Mouse (Mus musculus): ENCODE measurements around the gene Myl9.
"Not testable (repeated sequence)": the region's sequence is repeated elsewhere in the genome, so short reads cannot be mapped to it uniquely, and the experiment has no call there.

The Myl9 gene

DNA sequence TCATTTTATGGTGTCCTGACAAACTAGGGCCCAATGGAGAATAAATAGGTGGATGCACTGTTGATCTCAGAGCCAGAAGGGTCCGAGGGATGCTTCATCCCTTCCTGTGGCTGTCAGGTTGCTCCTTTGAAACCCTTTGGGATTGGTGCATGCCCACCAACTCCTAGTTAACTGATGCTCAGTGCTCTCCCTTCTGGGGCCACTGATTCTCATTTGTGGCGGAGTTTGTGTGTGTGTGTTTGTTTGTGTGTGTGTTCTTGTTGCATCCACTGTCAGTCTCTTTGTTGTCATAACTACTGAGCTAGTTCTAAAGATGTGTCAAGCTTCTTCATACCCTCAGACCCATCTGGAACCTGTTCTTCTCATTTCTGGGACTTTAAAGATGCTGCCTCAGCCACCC, 9.7 kb downstream of the Myl9 start:
- DNase-seq (ENCODE audit: low spot score), result no peak

DNA sequence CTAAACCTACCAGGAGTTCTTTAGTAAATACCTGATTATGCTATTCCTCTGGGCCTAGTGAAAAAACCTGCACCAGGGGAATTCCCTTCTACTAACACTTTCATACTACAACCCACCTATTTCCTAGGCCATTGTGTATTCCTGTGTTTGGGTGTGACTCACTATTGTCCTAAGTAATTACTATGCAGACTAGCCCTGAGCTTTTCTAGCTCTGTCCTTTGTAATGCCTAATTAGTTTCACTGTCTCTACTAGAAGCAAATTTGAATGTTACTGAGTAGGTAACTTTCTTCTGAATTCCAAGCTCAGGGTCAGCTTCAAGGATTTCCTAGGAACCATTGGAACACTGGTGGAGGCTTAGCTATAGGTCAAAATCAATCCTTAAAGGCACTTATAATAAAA, 11.1 kb downstream of the Myl9 start:
- not testable (repeated sequence) for DNase-seq (ENCODE audit: low spot score)

GRCm38 (mm10) chr2:156787090-156787775, 12.0 kb downstream of the Myl9 start:
- no peak for DNase-seq (ENCODE audit: low spot score)

GRCm38 (mm10) chr2:156787776-156788105, 12.5 kb downstream of the Myl9 start:
- no peak for DNase-seq (ENCODE audit: low spot score)

GRCm38 (mm10) chr2:156788836-156789235, 13.6 kb downstream of the Myl9 start:
- no peak for DNase-seq (ENCODE audit: low spot score)

DNA sequence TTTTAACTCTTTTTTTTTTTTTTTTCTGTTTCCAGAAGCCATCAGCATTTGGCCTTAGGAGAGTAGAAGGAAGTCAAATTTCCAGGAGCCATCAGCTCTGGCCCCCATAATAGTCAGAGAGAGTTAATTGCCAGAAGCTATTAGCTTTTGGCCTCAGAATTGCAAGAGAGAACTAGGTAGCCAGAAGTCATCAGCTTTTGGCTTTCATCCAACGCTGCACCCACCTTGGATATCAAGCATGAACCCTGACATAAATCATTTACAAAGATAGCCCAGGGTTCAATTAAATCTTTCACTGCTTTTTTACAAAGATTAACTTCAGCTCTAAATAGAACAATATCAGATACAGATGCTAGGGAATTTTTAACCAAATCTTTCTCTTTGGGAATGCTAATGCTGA, 23.3 kb downstream of the Myl9 start:
- no peak for DNase-seq (ENCODE audit: low spot score)

DNA sequence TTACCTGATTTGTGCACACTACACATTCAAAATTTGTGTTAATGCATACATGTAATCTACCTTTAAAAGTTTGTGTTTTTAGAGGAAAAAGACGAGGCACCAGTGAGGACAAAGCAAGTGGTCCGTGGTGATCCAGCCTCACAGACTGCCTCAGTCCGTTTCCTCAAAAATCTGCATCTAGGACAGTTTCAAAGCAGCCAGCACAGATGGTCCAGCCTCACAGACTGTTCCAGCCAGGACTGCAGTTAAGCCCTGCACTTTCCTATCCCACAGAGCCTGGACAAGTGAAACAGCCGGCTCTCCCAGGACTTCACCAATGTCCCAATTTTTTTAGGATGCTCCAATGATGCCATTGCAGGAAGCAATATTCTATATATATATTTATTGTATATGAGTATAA, 25.8 kb downstream of the Myl9 start:
- no peak for DNase-seq (ENCODE audit: low spot score)

GRCm38 (mm10) chr2:156802116-156802515, 26.9 kb downstream of the Myl9 start:
- not testable (repeated sequence) for DNase-seq (ENCODE audit: low spot score)

DNA sequence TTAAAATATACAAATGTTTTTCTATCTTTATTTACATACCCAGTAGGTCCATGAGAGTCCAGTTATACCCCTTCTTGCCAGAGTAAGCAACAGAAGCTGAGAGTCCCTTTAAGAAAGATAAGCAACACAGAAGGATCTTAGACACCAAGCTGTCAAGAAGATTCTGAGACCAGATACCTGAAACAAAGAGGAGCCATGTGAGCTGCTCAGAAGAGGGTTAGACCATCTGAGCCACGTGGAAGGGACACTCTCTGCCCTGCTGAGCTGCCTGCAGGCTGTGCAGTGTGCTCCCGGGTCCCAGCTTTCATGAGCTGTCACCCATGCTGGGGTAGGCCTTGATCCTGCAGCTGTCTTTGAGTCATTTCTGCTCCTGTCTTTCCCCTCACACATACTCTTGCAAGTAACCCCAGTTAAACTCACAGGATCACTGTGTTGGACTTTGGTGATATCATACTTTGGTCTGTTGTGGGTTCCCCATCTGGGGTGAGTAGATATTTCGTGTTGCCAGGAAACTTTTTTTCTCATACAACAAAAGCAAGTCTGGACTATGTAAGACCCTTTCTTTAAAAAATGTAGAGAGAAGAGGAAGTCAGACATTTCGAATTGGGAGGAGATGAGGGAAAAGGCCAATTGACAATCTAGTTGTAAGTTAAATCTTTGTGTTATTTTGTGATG, 28.6 kb downstream of the Myl9 start:
- DNase-seq (ENCODE audit: low spot score), result no peak

GRCm38 (mm10) chr2:156804589-156804988, 29.4 kb downstream of the Myl9 start:
- no peak for DNase-seq (ENCODE audit: low spot score)

DNA sequence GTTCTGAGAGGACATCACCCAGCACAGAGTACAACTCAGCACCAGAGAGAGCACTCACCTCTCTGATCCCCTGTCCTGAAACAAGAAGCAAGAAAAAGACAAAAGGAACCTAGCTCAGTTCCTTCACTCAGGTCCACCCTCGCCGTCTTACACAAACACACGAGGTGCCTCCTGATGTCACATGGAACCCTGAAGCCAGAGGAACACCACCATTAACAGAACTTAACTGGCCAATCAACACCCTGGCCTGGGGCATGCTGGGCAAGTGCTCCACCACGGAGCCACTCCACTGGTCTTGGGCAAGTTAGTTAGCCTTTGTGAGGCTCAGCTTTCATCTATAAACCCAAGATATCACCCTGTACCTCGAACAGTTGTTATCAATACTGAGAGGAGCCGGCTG, 31.7 kb downstream of the Myl9 start:
- no peak for DNase-seq (ENCODE audit: low spot score)

- DNase-seq (ENCODE audit: low spot score), result peak; percentile 69
Observed at GRCm38 (mm10) chr2:156809579-156809978, 34.4 kb downstream of the Myl9 start.

DNA sequence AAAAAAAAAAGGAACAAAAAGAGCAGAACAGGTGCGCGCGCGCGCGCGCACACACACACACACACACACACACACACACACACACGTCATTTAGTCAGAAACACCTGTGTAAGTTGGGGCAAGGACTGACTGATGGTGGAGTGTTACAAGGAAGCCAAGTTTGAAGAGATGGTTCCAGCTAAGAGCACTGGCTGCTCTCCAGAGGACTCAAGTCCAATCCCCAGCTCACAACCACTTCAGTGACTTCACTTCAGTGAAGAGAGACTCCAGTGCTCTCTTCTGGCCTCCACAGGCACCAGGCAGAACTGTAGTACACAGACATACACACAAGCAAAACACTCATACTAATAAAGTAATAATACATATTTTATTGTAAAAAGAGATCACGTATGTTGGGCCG, 35.5 kb downstream of the Myl9 start:
- DNase-seq (ENCODE audit: low spot score), result no peak

DNA sequence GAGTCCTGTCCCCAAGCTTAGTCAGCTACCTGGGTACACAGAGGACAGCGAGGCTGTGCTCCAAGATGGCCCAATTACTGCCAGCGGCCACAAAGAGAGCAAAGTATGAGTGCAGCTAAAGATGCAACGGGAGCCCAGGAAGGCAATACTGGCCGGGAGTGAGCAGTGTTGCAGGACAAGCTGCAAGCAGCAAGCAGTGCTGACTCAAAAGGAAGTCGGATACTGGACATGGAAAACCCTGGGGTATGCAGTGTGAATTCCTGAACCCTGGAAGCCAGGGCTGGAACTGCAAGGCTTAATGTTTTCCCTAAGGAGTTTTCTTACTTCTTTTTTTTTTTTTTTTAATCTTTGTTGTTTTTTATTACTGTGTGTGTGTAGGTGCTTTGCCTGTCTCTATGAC, 36.3 kb downstream of the Myl9 start:
- DNase-seq (ENCODE audit: low spot score), result no peak

GRCm38 (mm10) chr2:156814344-156814801, 39.2 kb downstream of the Myl9 start:
- DNase-seq (ENCODE audit: low spot score), result no peak

DNA sequence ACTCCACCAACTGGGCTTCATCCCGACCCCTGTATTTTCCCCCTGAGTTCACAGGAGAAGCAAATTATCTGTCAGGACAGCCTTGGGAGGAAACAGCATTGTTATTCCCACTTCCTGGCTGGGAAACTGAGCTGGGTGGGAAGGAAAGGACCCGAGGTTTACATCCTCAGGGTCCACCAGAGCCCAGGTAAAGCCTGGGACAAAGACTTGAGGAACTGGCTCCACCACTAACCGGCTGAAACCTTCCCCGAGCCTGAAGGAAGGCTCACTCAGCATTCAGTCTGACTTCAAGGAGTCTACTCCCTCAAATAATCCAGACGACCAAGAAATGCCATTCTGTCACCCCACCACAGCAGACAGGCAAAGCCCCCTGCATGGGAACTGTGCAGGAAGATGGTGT, 39.7 kb downstream of the Myl9 start:
- DNase-seq (ENCODE audit: low spot score), result no peak

- no peak for DNase-seq (ENCODE audit: low spot score)
Observed at GRCm38 (mm10) chr2:156815412-156815811, 40.2 kb downstream of the Myl9 start.

DNA sequence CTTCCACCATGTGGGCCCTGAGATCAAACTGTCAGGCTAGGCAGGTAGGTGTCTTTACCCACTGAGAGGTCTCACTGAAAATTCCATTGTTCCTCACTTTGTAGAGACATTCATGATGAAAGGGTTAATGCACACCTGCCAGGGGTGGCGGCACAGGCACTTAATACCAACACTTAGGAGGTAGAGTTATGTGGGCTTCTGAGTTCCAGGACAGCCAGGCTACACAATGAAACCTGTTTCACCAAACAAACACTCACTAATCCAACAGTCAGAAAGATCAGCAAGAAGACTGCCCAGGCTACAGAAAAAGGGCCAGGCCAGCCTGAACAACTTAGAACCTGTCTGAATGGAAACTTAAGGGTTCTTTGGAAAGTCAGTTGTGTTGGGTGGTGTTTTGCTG, 40.9 kb downstream of the Myl9 start:
- DNase-seq (ENCODE audit: low spot score), result no peak

GRCm38 (mm10) chr2:156825128-156825527, 49.9 kb downstream of the Myl9 start:
- not testable (repeated sequence) for DNase-seq (ENCODE audit: low spot score)

All from ovary, postnatal 14 days (tissue).